12 mouse cellular contexts compared by ENCODE assay signal in genomic region chr19:21174636-21175035, GRCm38 (mm10).
A peak's percentile ranks its signal among the peaks of the same experiment; 100 is the strongest.
DNase-seq lines count a peak whose midpoint lies in the region; ATAC-seq and TF ChIP-seq lines count a peak whose summit lies in the region.
"Had no signal": no experiment of that assay in that cellular context is flagged by ENCODE, and none has a peak within 500 bp of the region (broad histone marks: within the 10 kb centered on the region; RNA-seq: fewer than 3 reads in every experiment).

No protein-coding gene starts in this region.

- peaks cover 24% of the 10 kb centered on the region for H3K4me1 ChIP-seq in intestine, embryonic 16.5 days (ENCODE audit: control insufficient read depth, insufficient read depth, low read length)
- H3K4me1 ChIP-seq in intestine, embryonic 15.5 days (replicated peaks) = peaks cover 8% of the 10 kb centered on the region; the same call in 1 of the 2 replicates
- no peaks in the 10 kb centered on the region for H3K4me1 ChIP-seq in midbrain, embryonic 16.5 days (ENCODE audit: control insufficient read depth, insufficient read depth, low read length)
- no peaks in the 10 kb centered on the region for H3K4me1 ChIP-seq in midbrain, postnatal 0 days (ENCODE audit: insufficient read depth, low read length)
- no peaks in the 10 kb centered on the region; the same call in 1 of the 2 replicates for H3K4me1 ChIP-seq in embryonic facial prominence, embryonic 15.5 days
- H3K4me1 ChIP-seq: hindbrain, embryonic 15.5 days had no signal

- H3K9ac ChIP-seq in intestine, embryonic 16.5 days (ENCODE audit: low read depth, low read length) = no peak overlapping the region
- no peak overlapping the region for H3K9ac ChIP-seq in intestine, embryonic 15.5 days
- H3K9ac ChIP-seq in midbrain, embryonic 16.5 days (ENCODE audit: low read depth, low read length) = no peak overlapping the region
- no peak overlapping the region for H3K9ac ChIP-seq in midbrain, postnatal 0 days (replicated peaks; ENCODE audit: low read length, poor library complexity, severe bottlenecking)
- H3K9ac ChIP-seq in embryonic facial prominence, embryonic 15.5 days = no peak overlapping the region
- H3K9ac ChIP-seq: hindbrain, embryonic 15.5 days had no signal

- H3K27ac ChIP-seq in intestine, embryonic 16.5 days (ENCODE audit: low read length) = no peak overlapping the region
- H3K27ac ChIP-seq in intestine, embryonic 15.5 days = no peak overlapping the region
- H3K27ac ChIP-seq in midbrain, embryonic 16.5 days (ENCODE audit: low read length) = no peak overlapping the region
- no peak overlapping the region for H3K27ac ChIP-seq in midbrain, postnatal 0 days (ENCODE audit: low read depth, low read length)
- peak overlapping the region; percentile 60 for H3K27ac ChIP-seq in embryonic facial prominence, embryonic 15.5 days (replicated peaks)
- H3K27ac ChIP-seq: hindbrain, embryonic 15.5 days had no signal

- 63% methylated on average over 5 of the region's 5 CpGs for WGBS in intestine, embryonic 16.5 days
- 71% methylated on average over 5 of the region's 5 CpGs for WGBS in intestine, embryonic 15.5 days
- WGBS in midbrain, embryonic 16.5 days = 25% methylated on average over 5 of the region's 5 CpGs
- WGBS in midbrain, postnatal 0 days = 24% methylated on average over 5 of the region's 5 CpGs
- 37% methylated on average over 5 of the region's 5 CpGs for WGBS in embryonic facial prominence, embryonic 15.5 days

- no peaks in the 10 kb centered on the region for H3K27me3 ChIP-seq in intestine, embryonic 16.5 days (replicated peaks; ENCODE audit: control insufficient read depth, insufficient read depth, low read length)
- H3K27me3 ChIP-seq in intestine, embryonic 15.5 days (replicated peaks) = no peaks in the 10 kb centered on the region
- H3K27me3 ChIP-seq in midbrain, embryonic 16.5 days (ENCODE audit: control insufficient read depth, insufficient read depth, low read depth, low read length) = no peaks in the 10 kb centered on the region
- H3K27me3 ChIP-seq in midbrain, postnatal 0 days (ENCODE audit: insufficient read depth, low read length) = no peaks in the 10 kb centered on the region
- H3K27me3 ChIP-seq in embryonic facial prominence, embryonic 15.5 days = no peaks in the 10 kb centered on the region

- no peak overlapping the region for H3K4me2 ChIP-seq in intestine, embryonic 16.5 days (ENCODE audit: low read depth, low read length)
- H3K4me2 ChIP-seq in intestine, embryonic 15.5 days (replicated peaks) = no peak overlapping the region
- no peak overlapping the region for H3K4me2 ChIP-seq in midbrain, embryonic 16.5 days (ENCODE audit: low read length)
- no peak overlapping the region for H3K4me2 ChIP-seq in midbrain, postnatal 0 days (ENCODE audit: low read depth, low read length, poor library complexity, severe bottlenecking)
- H3K4me2 ChIP-seq in embryonic facial prominence, embryonic 15.5 days (replicated peaks) = no peak overlapping the region
- H3K4me2 ChIP-seq: hindbrain, embryonic 15.5 days had no signal

- no peak for TF ChIP-seq CTCF in midbrain, postnatal 0 days (IDR thresholded peaks at IDR 0.05)

- H3K36me3 ChIP-seq in intestine, embryonic 16.5 days (ENCODE audit: control insufficient read depth, insufficient read depth, low read length) = no peaks in the 10 kb centered on the region
- no peaks in the 10 kb centered on the region for H3K36me3 ChIP-seq in intestine, embryonic 15.5 days
- no peaks in the 10 kb centered on the region for H3K36me3 ChIP-seq in midbrain, embryonic 16.5 days (ENCODE audit: control insufficient read depth, insufficient read depth, low read length)
- no peaks in the 10 kb centered on the region for H3K36me3 ChIP-seq in midbrain, postnatal 0 days (ENCODE audit: insufficient read depth, low read length)
- no peaks in the 10 kb centered on the region for H3K36me3 ChIP-seq in embryonic facial prominence, embryonic 15.5 days
- H3K36me3 ChIP-seq: hindbrain, embryonic 15.5 days had no signal

- H3K9me3 ChIP-seq in intestine, embryonic 16.5 days (ENCODE audit: control insufficient read depth, low read length) = no peaks in the 10 kb centered on the region
- no peaks in the 10 kb centered on the region for H3K9me3 ChIP-seq in intestine, embryonic 15.5 days
- no peaks in the 10 kb centered on the region for H3K9me3 ChIP-seq in midbrain, embryonic 16.5 days (replicated peaks; ENCODE audit: control insufficient read depth, low read length, poor library complexity, severe bottlenecking)
- H3K9me3 ChIP-seq in midbrain, postnatal 0 days (ENCODE audit: low read length) = no peaks in the 10 kb centered on the region
- no peaks in the 10 kb centered on the region for H3K9me3 ChIP-seq in embryonic facial prominence, embryonic 15.5 days (replicated peaks)
- H3K9me3 ChIP-seq: hindbrain, embryonic 15.5 days had no signal

- no peak overlapping the region for H3K4me3 ChIP-seq in intestine, embryonic 16.5 days (ENCODE audit: low read length)
- no peak overlapping the region for H3K4me3 ChIP-seq in intestine, embryonic 15.5 days (replicated peaks)
- no peak overlapping the region for H3K4me3 ChIP-seq in midbrain, embryonic 16.5 days (ENCODE audit: low read depth, low read length)
- H3K4me3 ChIP-seq in midbrain, postnatal 0 days (ENCODE audit: low read depth, low read length) = no peak overlapping the region
- no peak overlapping the region for H3K4me3 ChIP-seq in embryonic facial prominence, embryonic 15.5 days (replicated peaks)
- H3K4me3 ChIP-seq: hindbrain, embryonic 15.5 days had no signal

- peak; percentile 26; the same call in 1 of the 2 replicates for ATAC-seq in intestine, embryonic 16.5 days
- ATAC-seq in intestine, embryonic 15.5 days = no peak
- 0 out of 2 replicates have a peak, but pooled peaks have one; percentile 17 for ATAC-seq in midbrain, embryonic 16.5 days
- ATAC-seq in midbrain, postnatal 0 days (ENCODE audit: low FRiP score) = no peak
- no peak for ATAC-seq in embryonic facial prominence, embryonic 15.5 days (ENCODE audit: insufficient number of reproducible peaks, low FRiP score, low TSS enrichment, low read depth)
- ATAC-seq: forebrain, embryonic 14.5 days had no signal

- DNase-seq in midbrain, postnatal 0 days (ENCODE audit: low spot score) = no peak
- peak; percentile 15 for DNase-seq in thymus, postnatal 14 days
- no peak for DNase-seq in gastrocnemius, postnatal 4 days (ENCODE audit: low spot score in 2 of 2)
- DNase-seq in cerebellum, postnatal 4 days (ENCODE audit: low spot score in 2 of 2) = no peak
- DNase-seq: cerebellum, postnatal 25 days; right cerebral cortex, adult 18-20 months had no signal

Comparison
In these comparisons a context has a peak if more than half of its experiments do, and no peak if none do; other contexts are left out.
1. ATAC-seq: peak in intestine, embryonic 16.5 days (single experiment) and midbrain, embryonic 16.5 days (single experiment); none in intestine, embryonic 15.5 days (single experiment), midbrain, postnatal 0 days (single experiment) and embryonic facial prominence, embryonic 15.5 days (single experiment).